Mouse (Mus musculus): ENCODE data around the gene Mr1.

Gene Mr1

DNA sequence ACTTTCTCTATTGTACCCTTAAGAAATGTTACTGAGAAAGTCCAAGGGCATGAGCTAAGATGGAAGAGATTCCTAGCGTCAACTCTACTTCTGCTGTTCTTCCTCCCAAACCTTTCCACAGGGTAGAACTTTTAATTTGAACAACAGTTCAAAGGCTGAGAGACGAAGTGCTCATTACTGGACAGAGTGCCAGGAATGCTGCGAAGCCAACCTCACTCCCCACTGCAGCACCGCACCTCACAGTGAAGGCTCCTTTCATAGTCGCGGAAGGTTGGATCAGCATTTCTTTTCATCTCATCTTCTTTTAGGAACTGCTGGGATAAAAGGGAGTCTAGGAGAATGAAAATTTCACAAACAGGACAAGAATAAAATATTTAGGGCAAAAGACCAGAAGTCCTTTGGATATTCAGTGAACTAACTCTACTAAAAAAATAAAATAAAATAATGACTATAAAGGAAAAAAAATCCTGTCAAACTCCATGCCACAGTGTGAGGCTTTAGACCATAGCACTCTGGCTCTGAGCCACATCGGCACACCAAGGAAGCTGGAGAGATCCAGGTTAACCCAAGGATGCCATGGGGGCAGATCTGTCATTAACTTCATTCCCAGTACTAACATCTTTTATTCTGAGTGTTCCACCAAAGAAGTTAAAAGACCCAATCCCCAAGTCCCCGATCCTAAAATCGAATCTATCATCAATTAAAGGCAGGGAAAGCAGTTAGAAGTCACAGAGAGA is 52.5 kb downstream of the Mr1 start:
- no peak for DNase-seq (ENCODE audit: low spot score in 2 of 2)

DNA sequence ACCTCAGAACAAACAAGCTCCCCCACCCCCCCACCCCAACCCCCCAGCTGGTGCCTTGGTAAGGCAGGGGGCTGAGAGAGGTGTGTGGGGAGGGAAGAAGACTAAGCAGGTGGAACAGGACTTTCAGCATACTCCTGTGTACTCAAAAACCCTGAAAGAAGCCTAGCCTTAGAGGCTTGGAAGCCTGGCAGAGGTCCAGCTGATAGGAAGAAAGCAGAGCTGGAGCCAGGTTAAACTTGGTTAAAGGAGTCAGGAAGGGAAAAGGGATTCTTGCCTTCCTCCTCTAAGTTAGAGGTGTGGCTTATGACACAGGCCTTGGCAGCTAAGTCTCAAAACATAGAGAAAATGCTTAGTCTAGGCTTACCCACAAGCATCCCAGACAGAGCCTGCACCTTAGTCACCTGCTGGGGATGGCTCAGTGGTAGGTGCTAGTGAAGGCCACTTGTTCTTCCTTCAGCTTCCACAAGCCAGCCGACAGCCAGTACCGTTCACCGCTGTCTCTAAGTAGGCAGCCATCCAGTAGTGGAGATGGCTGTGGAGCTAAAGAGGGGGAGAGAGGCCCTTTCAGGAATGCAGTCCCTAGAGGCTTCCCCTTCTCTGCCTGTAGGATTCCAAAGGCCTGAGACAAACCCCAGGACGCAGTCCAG is 53.3 kb downstream of the Mr1 start:
- no peak for DNase-seq (ENCODE audit: low spot score in 2 of 2)

DNA sequence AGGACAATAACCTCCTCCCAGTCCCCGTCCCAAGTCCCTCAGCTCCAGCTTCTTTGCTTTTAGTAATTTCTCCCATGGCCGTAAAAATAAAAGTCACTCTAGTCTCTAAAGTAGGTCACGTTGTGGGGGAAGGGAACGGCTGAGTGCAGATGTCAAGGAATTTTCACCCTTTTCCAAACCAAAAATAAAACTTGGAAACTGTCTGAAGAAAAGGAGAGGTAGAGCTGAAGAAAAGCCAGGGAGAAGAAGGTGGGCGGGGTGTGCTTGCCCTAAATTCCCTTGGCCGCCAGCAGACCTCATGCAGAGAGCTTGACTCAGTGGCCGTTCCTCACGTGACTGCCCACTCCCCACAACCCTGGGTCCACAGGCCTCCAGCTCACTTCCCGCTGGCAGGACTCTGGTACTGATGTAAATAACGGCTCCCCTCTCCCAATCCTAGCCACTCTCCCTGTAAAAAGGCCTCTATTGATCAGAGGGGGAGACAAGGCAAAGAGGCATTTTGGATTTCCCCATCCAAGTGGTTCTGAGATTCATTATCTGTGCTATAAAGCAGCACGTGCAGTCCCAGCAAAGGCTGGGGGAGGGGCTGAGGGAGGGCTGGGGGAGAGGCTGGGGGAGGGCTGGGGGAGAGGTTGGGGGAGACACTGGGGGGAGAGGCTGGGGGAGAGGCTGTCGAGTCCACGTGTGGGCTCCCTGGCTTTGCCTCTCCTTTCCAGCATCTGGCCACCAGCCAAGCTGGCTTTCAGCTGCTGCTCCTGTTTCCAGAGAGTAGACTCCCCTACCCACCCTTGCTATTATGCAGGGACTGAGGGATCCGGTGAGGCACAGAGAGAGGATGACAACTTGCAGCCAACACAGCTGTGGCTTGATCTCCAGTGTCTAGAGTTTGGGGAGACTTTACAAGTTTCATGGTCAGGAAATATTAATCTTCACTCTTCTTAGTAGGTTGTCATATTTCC is 54.5 kb downstream of the Mr1 start:
- DNase-seq (ENCODE audit: low spot score in 2 of 2): no peak

DNA sequence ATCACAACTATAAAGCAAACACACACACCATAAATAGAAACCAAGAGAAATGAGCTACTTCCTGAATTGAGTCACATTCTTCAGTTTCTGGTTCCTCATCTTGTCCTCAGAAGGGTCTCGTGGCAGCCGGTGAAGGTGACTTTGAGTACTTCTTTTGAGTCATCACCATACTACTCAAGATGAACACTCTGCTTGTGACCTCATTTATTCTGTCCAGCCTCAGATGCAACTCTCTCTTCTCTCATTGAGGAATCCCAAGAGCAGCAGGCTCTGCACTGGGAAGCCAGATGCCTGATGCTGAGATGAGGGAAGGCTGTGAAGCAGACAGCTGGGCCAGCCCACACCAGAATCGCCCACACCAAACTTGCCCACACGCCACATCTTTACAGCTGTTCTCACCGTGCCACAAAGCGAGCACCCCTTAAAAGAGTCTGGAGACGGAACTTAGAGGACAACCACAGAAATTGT is 55.2 kb downstream of the Mr1 start:
- no peak for DNase-seq (ENCODE audit: low spot score in 2 of 2)

DNA sequence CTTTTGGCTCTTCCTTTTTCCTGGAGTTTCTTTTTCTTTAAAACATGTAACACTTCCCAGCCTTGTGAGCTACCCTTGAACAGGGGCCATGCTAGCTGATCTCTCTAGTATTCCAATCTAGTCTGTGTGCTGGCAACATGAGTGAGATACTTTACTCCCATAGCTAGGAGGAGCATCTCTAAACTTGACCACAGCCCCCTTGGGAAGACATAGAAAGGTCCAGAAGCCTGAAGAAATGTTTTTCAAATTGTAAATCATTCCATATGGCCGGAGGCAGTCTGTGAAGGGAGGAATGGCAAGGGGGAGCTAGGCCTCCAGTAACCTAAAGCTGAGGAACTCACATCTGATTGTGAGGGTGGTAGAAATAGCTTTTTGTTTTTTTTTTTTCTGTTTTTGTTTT is 55.9 kb downstream of the Mr1 start:
- no peak for DNase-seq (ENCODE audit: low spot score in 2 of 2)

DNA sequence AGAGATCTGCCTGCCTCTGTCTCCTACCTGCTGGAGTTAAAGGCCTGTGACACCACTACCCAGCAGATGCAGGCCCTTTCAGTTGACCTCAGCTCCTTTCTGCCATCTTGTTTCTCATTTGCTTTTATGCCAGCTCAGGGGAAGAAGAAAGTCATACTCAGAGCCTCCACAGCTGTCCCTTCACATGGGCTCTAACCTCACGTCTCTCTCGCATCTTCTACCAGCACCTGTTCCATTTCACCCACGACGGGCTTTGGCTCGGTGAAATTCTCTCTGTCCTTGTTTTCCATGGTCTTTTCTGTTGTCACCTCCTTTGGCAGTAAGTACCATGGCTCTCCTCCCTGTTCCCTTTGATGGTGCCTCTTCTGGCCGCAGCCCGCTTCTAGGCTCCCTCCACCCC is 56.3 kb downstream of the Mr1 start:
- DNase-seq (ENCODE audit: low spot score in 2 of 2): no peak

DNA sequence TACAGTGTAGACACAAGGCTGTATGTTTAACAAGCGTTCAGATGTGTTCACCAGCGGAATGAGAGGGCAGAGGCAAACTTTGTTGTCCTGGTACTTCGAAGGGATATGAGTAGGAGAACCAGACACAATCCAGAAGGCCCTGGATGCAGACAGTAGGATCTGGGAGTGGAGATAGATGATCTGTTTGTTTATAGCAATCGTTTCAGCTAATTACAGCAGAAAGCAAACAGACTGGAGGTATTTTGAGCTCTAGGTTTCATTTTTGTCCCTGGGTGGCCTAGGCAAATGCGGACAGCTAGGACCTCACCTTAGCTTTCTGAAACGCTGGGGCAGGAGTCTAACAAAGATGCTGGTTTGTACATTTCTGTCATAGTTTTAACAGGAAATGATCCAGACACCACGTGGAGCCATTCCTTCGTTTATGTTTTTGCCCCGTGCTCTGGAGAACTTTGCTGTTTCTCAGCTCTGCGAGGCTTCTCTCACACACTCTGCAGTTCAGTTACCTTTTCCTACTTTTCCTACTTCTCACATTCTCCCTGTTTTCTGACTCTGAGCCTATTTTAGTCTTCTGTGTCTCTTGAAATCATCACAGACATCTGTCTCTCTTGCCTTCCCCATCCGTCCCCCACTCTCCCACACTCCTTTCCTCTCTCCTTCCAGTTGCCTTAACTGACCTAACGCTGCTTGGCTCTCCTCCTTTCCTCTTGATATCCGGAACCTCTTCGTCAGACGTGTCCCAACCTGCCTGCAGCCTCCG is 57.6 kb downstream of the Mr1 start:
- no peak for DNase-seq (ENCODE audit: low spot score in 2 of 2)

DNA sequence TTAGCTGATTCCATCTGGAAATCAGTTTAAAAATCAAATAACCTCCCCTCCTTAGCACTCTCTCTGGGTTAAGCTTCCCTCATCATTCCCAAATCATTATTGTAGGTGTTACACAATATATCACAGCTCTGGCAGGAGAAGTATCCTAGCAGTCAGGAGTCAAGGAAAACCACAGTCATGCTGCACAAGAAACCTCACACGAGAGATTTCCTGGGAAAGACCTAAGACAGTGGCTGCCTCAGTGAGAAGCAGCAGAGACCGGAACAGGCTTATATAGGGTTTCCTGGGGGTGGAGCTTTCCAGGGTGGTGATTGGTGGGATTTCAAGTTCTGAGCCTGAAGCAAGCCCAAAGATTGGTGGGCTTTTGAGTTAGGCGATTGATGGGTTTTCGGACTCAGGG is 58.6 kb downstream of the Mr1 start:
- no peak for DNase-seq (ENCODE audit: low spot score in 2 of 2)

DNA sequence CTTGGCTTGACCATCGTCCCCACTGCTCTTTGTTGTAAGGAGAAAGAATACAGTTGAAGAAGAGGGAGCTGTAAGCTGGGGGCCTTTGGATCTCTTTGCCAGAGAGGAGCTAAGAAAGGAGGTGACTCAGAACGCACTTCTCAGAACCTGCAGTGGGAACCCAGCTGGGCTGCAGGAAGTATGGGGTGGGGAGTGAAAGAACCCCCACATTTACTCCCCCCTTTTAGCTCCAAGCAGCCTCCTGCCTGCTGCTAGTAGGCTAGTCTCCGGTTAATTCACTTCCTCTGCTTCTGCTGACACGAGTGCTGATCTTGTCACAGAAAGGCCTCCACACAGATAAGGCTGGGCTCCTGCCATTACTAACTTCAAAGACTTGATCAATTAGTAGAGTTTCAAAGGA is 59.7 kb downstream of the Mr1 start:
- DNase-seq (ENCODE audit: low spot score in 2 of 2): no peak

DNA sequence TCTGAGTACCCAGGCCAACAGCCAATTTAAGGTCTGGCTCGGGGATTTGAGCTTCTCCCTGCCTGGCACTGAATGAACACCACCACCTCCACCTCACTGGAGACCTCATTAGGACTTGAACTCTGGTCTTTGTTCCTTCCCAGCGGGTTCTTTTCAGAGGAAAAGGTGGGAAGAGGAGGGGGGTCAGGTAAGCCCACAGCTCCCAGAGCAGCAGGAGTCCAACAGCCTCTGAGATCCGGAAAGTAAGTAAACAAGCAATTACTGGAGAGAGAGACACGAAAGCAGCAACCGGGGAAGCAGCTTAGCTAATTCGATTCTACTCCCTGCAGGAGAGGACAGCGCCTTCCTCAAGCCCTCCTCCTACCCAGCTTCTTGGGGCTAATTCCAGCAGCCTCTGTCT is 60.2 kb downstream of the Mr1 start:
- no peak for DNase-seq (ENCODE audit: low spot score in 2 of 2)

DNA sequence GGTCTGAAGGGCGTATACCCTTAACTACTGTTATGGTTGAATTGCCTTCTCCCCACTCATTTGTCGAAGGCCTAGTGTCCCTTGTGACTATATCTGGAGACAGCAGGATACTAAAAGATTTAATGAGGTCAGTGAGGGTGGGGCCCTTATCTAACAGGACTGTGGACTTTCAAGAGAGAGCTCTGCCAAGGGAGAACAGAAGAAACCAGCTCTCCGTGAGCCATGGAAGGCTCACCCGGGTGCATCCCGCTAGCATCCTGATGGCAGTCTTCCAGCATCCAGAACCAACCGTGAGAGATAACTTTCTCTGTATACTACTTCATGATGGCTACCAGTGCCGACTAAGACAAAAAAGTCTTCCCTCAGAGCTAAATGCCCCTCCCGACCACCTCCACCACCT is 61.8 kb downstream of the Mr1 start:
- DNase-seq (ENCODE audit: low spot score in 2 of 2): no peak

DNA sequence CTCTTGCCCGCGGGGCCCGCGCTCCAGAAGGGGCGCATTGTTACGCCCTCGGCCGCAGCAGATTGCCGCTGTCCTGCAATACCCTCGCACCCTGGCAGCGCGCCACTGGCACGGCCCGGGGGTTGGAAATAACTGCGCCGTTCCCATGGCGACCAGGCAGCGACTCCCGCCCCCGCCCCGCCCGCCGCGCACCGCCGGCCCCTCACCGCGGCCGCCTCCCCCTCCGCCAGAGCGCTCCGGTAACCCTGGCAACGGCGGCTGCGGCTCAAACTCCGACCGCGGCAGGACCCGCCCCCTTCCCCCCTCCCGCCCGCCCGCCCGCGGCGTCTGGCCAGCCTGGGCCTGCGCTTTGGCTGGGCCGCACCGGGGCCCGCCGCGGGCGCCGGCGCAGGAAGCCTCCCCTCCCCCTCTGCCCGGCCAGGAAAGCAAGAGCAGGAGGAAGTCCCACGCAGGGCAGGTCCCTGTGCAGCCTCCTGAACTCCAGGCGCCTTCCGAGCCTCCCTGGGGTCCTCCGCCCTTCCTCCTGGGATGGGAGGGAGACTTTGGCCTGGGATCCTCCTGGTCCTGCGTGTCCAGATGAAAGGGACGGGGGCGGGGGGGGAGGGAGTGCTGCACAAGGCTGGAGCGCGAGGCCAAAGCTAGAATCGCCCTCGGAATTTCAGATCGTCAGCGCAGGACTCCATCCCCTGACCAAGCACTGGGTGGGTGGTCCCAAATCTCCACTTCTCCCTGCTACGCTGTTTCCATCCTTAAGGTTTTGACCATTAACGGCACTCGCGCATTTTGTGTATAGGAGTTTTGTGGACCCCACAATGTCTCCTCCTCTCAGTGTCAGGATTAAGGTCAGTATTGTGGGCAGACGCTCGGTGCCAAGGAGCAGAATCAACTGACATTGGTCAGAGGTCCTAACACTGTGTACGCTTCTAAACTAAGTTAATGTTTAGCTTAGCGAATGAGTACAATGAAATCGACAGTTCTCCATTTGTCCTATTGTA is 63.0 kb downstream of the Mr1 start:
- peak; percentile 86 to 89 for DNase-seq (ENCODE audit: low spot score in 2 of 2)

DNA sequence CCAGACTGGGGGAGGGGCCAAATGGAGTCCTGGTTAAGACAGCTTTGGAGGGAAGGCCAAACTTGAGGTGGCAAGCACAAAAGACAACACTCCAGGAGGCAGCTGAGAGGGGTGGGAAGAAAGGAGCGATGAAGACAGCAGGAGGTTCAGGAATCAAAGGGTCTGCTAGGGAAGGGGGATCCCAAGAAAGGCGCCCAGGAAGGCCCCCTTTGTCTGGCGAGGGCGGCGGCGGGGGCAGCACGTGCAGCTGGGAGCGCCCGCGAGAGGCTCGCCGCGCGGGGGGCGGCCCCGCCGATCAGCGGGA is 63.7 kb downstream of the Mr1 start:
- DNase-seq (ENCODE audit: low spot score in 2 of 2): no peak

DNA sequence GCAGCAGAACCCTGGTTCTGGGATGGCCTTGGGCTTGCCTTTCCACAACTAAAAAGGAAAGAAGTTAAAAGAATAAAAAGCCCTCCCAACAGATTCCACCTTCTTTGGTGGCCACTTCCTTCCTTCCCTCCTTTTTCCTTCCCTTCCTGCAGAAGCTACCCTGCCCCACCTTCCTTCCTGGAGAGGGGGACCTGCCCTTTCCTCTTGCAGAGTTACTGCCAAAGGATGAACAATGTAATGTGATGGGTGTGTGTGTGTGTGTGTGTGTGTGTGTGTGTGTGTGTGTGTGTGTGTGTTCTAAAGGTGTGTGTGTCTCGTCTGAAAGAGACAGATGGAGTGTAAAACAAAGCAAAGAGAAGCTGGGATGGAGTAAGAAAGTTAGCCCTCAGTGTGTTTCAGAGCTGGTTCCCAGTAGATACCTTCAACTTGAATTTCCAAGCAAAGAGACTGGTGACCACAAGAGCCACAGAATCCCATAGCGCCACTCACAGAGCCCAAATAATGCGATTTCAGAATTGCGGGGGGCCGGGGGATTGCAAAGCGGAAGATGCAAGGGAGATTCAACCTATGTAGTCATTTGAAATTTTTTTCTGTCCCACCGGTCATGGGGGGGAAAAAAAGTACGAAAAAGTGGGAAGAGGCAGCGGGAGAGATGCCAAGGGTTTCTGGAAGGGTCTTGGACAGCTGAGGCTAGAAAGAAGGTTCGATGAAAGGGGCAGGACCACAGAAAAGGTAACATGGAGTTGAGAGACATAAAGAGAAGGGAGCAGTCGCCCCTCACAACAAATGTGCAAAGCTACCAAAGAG is 64.3 kb downstream of the Mr1 start:
- DNase-seq (ENCODE audit: low spot score in 2 of 2): no peak

DNA sequence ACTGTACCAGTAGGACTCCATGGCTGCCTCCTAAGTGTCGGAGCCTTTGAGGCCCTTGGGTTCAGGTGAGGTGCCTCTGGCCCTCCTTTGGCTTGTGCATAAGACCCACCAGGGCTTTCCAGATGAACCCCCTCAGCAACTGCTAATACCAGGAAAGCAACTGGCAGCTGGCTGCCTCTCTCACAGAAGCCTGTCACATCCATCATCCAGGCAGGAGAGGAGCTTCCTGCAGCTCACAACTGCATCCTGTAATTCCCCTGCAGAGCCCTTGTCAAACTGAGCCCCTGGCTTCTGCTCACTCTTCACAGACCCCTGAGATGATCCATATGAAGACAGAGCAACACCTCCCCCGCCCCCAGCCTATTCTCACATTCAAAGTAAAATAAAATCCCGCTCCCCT is 68.9 kb downstream of the Mr1 start:
- DNase-seq (ENCODE audit: low spot score in 2 of 2): no peak

Measured in urinary bladder, adult 18-20 months (tissue).